Mouse (Mus musculus): ENCODE data around the gene Frmd4b. TPM values are rescaled to one million over a fixed set of nuclear protein-coding genes. Genes with fewer than 3 reads are reported as not detected.

Frmd4b gene
- polyA plus RNA-seq, 1 experiment, result 8.2 TPM

- Histone ChIP-seq H3K27me3 (ENCODE audit: control insufficient read depth, insufficient read depth, low read length) (no peaks in the 10 kb centered on the region), H3K4me1 (replicated peaks; ENCODE audit: control insufficient read depth, insufficient read depth, low read length) (no peaks in the 10 kb centered on the region), H3K27ac (ENCODE audit: control insufficient read depth, insufficient read depth, low read length) (no peak overlapping the region), H3K36me3 (ENCODE audit: control insufficient read depth, insufficient read depth, low read length) (no peaks in the 10 kb centered on the region), H3K4me3 (ENCODE audit: control insufficient read depth, insufficient read depth, low read length) (no peak overlapping the region)
- TF ChIP-seq POLR2A (IDR thresholded peaks at IDR 0.05; ENCODE audit: control insufficient read depth, extremely low read depth, insufficient read depth, low read length, poor library complexity) (no peak), CTCF (IDR thresholded peaks at IDR 0.05; ENCODE audit: borderline replicate concordance, control insufficient read depth, extremely low read depth, insufficient read depth, low read length, poor library complexity) (no peak)
- no peak for DNase-seq
- 89% methylated on average over 7 of the region's 7 CpGs for WGBS
Measured at GRCm38 (mm10) chr6:97405311-97405710, 212.0 kb downstream of the Frmd4b start.

- Histone ChIP-seq H3K27ac (ENCODE audit: control insufficient read depth, insufficient read depth, low read length) (no peak overlapping the region), H3K36me3 (ENCODE audit: control insufficient read depth, insufficient read depth, low read length) (no peaks in the 10 kb centered on the region), H3K4me1 (replicated peaks; ENCODE audit: control insufficient read depth, insufficient read depth, low read length) (no peaks in the 10 kb centered on the region), H3K27me3 (ENCODE audit: control insufficient read depth, insufficient read depth, low read length) (no peaks in the 10 kb centered on the region), H3K4me3 (ENCODE audit: control insufficient read depth, insufficient read depth, low read length) (no peak overlapping the region)
- WGBS, result 97% methylated on average over 10 of the region's 10 CpGs
- no peak for DNase-seq
- no peak for TF ChIP-seq POLR2A (IDR thresholded peaks at IDR 0.05; ENCODE audit: control insufficient read depth, extremely low read depth, insufficient read depth, low read length, poor library complexity)
- TF ChIP-seq CTCF (IDR thresholded peaks at IDR 0.05; ENCODE audit: borderline replicate concordance, control insufficient read depth, extremely low read depth, insufficient read depth, low read length, poor library complexity), result no peak
Measured at GRCm38 (mm10) chr6:97402822-97403472, 214.4 kb downstream of the Frmd4b start.

- TF ChIP-seq CTCF (IDR thresholded peaks at IDR 0.05; ENCODE audit: borderline replicate concordance, control insufficient read depth, extremely low read depth, insufficient read depth, low read length, poor library complexity) (no peak), POLR2A (IDR thresholded peaks at IDR 0.05; ENCODE audit: control insufficient read depth, extremely low read depth, insufficient read depth, low read length, poor library complexity) (no peak)
- Histone ChIP-seq H3K27ac (ENCODE audit: control insufficient read depth, insufficient read depth, low read length) (no peak overlapping the region), H3K27me3 (ENCODE audit: control insufficient read depth, insufficient read depth, low read length) (no peaks in the 10 kb centered on the region), H3K36me3 (ENCODE audit: control insufficient read depth, insufficient read depth, low read length) (no peaks in the 10 kb centered on the region), H3K4me3 (ENCODE audit: control insufficient read depth, insufficient read depth, low read length) (no peak overlapping the region), H3K4me1 (replicated peaks; ENCODE audit: control insufficient read depth, insufficient read depth, low read length) (peaks cover 4% of the 10 kb centered on the region; the same call in 1 of the 2 replicates)
- no peak for DNase-seq
- WGBS, result 97% methylated on average over 6 of the region's 6 CpGs
Measured at GRCm38 (mm10) chr6:97400446-97400845, 216.9 kb downstream of the Frmd4b start.

DNA sequence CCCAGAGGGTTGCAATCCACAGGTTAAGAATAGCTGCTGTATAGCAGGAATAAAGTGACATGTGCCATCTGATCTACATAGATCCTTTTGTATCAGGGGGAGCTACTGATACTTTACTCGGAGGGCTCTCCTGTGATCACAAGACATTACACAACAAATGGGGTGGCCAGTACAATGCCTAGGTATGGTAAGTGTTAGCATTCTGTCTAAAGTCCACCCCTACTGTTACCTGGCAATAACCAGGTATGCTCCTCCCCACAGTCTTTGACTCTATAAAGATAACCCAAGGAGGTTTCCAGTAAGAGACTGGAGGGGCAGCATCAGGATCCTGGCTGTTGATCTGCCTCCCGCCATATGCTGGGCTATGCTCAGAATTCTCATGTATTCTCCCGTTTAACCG, 219.4 kb downstream of the Frmd4b start:
- H3K27me3 ChIP-seq (ENCODE audit: control insufficient read depth, insufficient read depth, low read length), result no peaks in the 10 kb centered on the region
- no peaks in the 10 kb centered on the region for H3K36me3 ChIP-seq (ENCODE audit: control insufficient read depth, insufficient read depth, low read length)
- TF ChIP-seq POLR2A (IDR thresholded peaks at IDR 0.05; ENCODE audit: control insufficient read depth, extremely low read depth, insufficient read depth, low read length, poor library complexity) (no peak), CTCF (IDR thresholded peaks at IDR 0.05; ENCODE audit: borderline replicate concordance, control insufficient read depth, extremely low read depth, insufficient read depth, low read length, poor library complexity) (no peak)
- H3K4me3 ChIP-seq (ENCODE audit: control insufficient read depth, insufficient read depth, low read length), result no peak overlapping the region
- H3K4me1 ChIP-seq (replicated peaks; ENCODE audit: control insufficient read depth, insufficient read depth, low read length), result peaks cover 8% of the 10 kb centered on the region
- no peak overlapping the region for H3K27ac ChIP-seq (ENCODE audit: control insufficient read depth, insufficient read depth, low read length)
- WGBS, result 94% methylated on average over 4 of the region's 4 CpGs
- no peak for DNase-seq

GRCm38 (mm10) chr6:97396957-97397354, 220.4 kb downstream of the Frmd4b start:
- DNase-seq, result no peak
- H3K27me3 ChIP-seq (ENCODE audit: control insufficient read depth, insufficient read depth, low read length), result no peaks in the 10 kb centered on the region
- H3K4me3 ChIP-seq (ENCODE audit: control insufficient read depth, insufficient read depth, low read length), result no peak overlapping the region
- WGBS, result 81% methylated on average over 3 of the region's 3 CpGs
- peaks cover 8% of the 10 kb centered on the region for H3K4me1 ChIP-seq (replicated peaks; ENCODE audit: control insufficient read depth, insufficient read depth, low read length)
- no peak overlapping the region for H3K27ac ChIP-seq (ENCODE audit: control insufficient read depth, insufficient read depth, low read length)
- TF ChIP-seq CTCF (IDR thresholded peaks at IDR 0.05; ENCODE audit: borderline replicate concordance, control insufficient read depth, extremely low read depth, insufficient read depth, low read length, poor library complexity) (no peak), POLR2A (IDR thresholded peaks at IDR 0.05; ENCODE audit: control insufficient read depth, extremely low read depth, insufficient read depth, low read length, poor library complexity) (no peak)
- H3K36me3 ChIP-seq (ENCODE audit: control insufficient read depth, insufficient read depth, low read length), result no peaks in the 10 kb centered on the region

DNA sequence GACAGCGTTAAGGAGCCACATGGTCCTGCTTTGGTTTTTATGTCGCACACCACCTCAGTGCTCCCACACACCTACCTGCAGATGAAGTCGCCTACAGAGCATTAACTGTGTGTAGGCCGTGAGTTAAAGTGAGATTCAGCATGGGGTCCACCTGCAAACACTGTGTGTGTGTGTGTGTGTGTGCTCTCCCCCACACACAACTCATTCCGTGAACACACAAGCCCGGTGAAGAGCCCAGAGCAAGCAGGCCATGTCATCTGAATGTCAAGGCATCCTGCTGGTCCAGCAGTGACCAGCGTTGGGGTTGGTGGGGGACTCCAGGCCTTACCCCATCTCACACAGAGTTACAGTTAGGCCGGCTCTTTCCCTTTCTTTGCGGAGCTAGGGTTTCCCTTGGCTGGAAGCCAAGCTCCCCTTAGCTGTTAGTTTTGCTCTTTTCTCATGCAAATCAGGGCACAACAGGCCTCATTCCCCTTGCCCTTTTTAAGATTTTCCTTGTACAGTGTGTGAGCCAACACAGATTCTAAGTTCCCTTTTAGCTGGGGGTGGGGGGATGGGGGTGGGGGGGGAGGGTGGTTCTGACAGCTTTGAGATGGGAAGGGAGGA, 220.9 kb downstream of the Frmd4b start:
- no peaks in the 10 kb centered on the region for H3K27me3 ChIP-seq (ENCODE audit: control insufficient read depth, insufficient read depth, low read length)
- no peak for DNase-seq
- no peaks in the 10 kb centered on the region for H3K36me3 ChIP-seq (ENCODE audit: control insufficient read depth, insufficient read depth, low read length)
- H3K27ac ChIP-seq (ENCODE audit: control insufficient read depth, insufficient read depth, low read length), result no peak overlapping the region
- WGBS, result 72% methylated on average over 9 of the region's 9 CpGs
- TF ChIP-seq POLR2A (IDR thresholded peaks at IDR 0.05; ENCODE audit: control insufficient read depth, extremely low read depth, insufficient read depth, low read length, poor library complexity) (no peak), CTCF (IDR thresholded peaks at IDR 0.05; ENCODE audit: borderline replicate concordance, control insufficient read depth, extremely low read depth, insufficient read depth, low read length, poor library complexity) (no peak)
- H3K4me1 ChIP-seq (replicated peaks; ENCODE audit: control insufficient read depth, insufficient read depth, low read length), result peaks cover 8% of the 10 kb centered on the region
- no peak overlapping the region for H3K4me3 ChIP-seq (ENCODE audit: control insufficient read depth, insufficient read depth, low read length)

Data from thymus, adult 2 months (tissue).